13 mouse cellular contexts compared by ENCODE assay signal in genomic region chr15:69922176-69922575, GRCm38 (mm10).
A peak's percentile ranks its signal among the peaks of the same experiment; 100 is the strongest.
DNase-seq lines count a peak whose midpoint lies in the region; ATAC-seq and TF ChIP-seq lines count a peak whose summit lies in the region.
"Had no signal": no experiment of that assay in that cellular context is flagged by ENCODE, and none has a peak within 500 bp of the region (broad histone marks: within the 10 kb centered on the region; RNA-seq: fewer than 3 reads in every experiment).

No protein-coding gene starts in this region.

- TF ChIP-seq POLR2A in brain, embryonic 14.5 days (IDR thresholded peaks at IDR 0.05; ENCODE audit: borderline replicate concordance, extremely low read depth, insufficient read depth, insufficient read length, poor library complexity, severe bottlenecking): no peak

- intact Hi-C loops in left cerebral cortex, postnatal 25 days (cut with DNase I): loop anchor here (10.0 kb wide), 2 partner anchors 987 to 1497 kb away; no protein-coding TSS in a partner anchor
- intact Hi-C loops in left cerebral cortex, postnatal 10 days (cut with DNase I): loop anchor here (10.0 kb wide), 1 partner anchor 987 kb away; no protein-coding TSS in a partner anchor

- DNase-seq in frontal cortex, postnatal 25 days (ENCODE audit: low spot score in 2 of 2): no peak
- DNase-seq in left cerebral cortex, postnatal 25 days (ENCODE audit: low spot score in 2 of 2): peak; percentile 8
- DNase-seq in left cerebral cortex, postnatal 10 days (ENCODE audit: extremely low spot score in 1 of 2, low spot score in 2 of 2): no peak
- DNase-seq in ES-CJ7 (ENCODE audit: low read depth, low spot score): peak; percentile 3
- peak; percentile 59 for DNase-seq in brain, embryonic 14.5 days (ENCODE audit: low read depth)
- no peak for DNase-seq in urinary bladder, postnatal 36 days (ENCODE audit: low spot score in 2 of 2)
- DNase-seq: adrenal gland, postnatal 14 days; cerebellum, adult 9-11 months; thymus, postnatal 36 days had no signal

- peak; percentile 90 for ATAC-seq in frontal cortex, adult (ENCODE audit: low TSS enrichment)
- no peak for ATAC-seq in megakaryocyte progenitor cell, adult 5-6 weeks (replicated peaks; ENCODE audit: poor library complexity)
- ATAC-seq: CD4-positive, CD25-positive, alpha-beta regulatory T cell, adult 4 months; inflammation-experienced regulatory T-cells, adult 6 months had no signal

- no peak for TF ChIP-seq CTCF in brain, embryonic 14.5 days (IDR thresholded peaks at IDR 0.05; ENCODE audit: borderline replicate concordance, extremely low read depth, insufficient read depth, insufficient read length)

Comparison
In these comparisons a context has a peak if more than half of its experiments do, and no peak if none do; other contexts are left out.
1. DNase-seq: peak in left cerebral cortex, postnatal 25 days (2 of 2), ES-CJ7 (single experiment) and brain, embryonic 14.5 days (single experiment); none in frontal cortex, postnatal 25 days (0 of 2), left cerebral cortex, postnatal 10 days (0 of 2) and urinary bladder, postnatal 36 days (0 of 2).